Mouse (Mus musculus): Measurements from ENCODE around the gene Ogdhl.
A peak's percentile ranks its signal among the peaks of the same experiment; 100 is the strongest.

Gene Ogdhl

DNA sequence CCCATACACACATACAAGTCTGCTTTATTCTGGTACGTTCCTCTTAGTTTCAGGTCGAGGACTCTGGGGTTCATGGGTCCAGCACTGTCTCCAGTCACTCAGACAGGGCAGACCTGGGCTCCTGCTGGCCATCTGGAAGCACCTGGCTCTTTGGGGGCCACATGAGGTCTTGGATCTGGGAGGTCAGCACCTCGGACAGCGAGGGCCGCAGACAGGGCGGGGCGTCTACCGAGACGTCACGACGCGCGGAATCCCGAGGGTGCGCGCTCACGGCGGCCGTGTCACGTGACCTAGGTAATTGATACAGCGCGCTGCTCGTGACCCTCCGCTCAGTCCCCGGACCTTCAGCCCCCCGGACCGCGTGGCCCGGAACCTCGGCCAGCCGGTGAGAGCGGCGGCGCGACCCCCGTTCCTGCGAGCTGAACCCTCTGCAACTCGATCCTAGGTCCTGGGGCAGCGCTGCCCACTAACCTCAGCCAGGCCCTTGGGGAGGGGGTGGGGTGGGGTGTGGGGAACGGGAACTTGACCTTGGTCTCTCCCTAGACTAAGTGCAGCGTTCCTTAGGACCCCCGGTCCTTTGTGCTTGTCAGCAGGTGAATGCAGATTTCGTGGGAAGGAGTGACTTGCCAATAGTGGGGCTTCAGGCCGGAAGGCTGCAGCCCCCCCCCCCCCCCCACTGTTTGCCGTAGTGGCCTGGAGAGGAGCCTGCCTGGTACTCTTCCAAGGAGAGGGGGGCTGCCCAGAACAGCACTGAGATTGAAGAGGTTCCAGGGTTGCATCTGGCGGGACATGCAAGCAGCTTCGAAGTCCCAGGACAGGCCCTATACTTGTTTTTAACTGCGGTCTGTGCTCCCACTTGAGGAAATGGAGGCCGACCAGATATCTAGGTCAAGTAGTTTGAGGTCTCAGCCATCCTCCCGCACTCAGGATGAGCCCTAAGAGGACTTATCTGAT is at the start of gene Ogdhl:
Ogdhl (plus strand) TSS at position 288 of the 954 bp plus-strand sequence.
- H3K27me3 ChIP-seq (ENCODE audit: control insufficient read depth, insufficient read depth, low read length, poor library complexity, severe bottlenecking), result no peaks in the 10 kb centered on the region
- DNase-seq (ENCODE audit: low read depth, low spot score), result peak; percentile 60
- H3K36me3 ChIP-seq (ENCODE audit: control insufficient read depth, insufficient read depth, low read length, poor library complexity, severe bottlenecking), result no peaks in the 10 kb centered on the region

GRCm38 (mm10) chr14:32301622-32302021 is 20.2 kb upstream of the Ogdhl start:
- Histone ChIP-seq H3K27me3 (ENCODE audit: control insufficient read depth, insufficient read depth, low read length, poor library complexity, severe bottlenecking) (no peaks in the 10 kb centered on the region), H3K36me3 (ENCODE audit: control insufficient read depth, insufficient read depth, low read length, poor library complexity, severe bottlenecking) (0 out of 2 replicates have a peak, but pooled peaks cover 1% of the 10 kb centered on the region)
- DNase-seq (ENCODE audit: low read depth, low spot score), result no peak

DNA sequence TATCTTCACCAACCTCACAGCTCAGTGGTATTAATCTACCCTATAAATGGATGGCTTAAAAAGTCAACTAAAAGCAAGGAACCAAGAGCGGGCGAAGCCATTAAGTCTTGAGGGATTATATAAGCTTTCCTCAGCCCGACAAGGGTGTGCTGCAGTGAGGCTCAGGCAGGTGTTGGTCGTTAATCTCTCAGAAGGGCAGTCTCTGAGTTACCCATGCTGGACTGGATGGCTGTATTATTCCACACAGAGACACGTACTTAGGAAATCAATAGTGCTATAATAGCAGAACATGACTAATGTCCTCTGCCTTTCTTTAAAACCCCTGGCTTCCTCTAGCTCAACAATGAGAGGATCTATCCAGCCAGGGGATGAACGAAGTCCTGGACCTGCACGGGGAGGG is 19.4 kb upstream of the Ogdhl start:
- no peak for DNase-seq (ENCODE audit: low read depth, low spot score)
- 0 out of 2 replicates have a peak, but pooled peaks cover under 1% of the 10 kb centered on the region for H3K36me3 ChIP-seq (ENCODE audit: control insufficient read depth, insufficient read depth, low read length, poor library complexity, severe bottlenecking)

DNA sequence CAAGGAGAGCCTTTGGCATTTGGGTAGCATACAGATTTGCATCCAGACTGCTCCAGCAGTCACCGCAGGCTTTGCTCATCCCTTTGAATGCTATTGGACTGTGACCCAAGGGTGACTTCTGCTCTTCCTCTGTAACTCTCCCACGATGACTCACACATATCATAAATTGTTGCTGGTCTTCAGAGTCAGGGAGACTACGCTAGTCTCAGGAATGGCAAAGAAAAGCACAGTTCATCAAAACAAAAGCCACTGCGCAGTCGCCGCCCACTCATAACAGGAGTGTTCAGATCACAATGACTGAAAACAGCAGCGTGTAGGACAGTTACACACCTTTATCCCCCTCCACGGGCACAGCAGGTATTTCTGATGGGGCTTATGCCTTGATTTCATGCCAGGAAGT is 16.9 kb upstream of the Ogdhl start:
- H3K36me3 ChIP-seq (ENCODE audit: control insufficient read depth, insufficient read depth, low read length, poor library complexity, severe bottlenecking), result no peaks in the 10 kb centered on the region
- DNase-seq (ENCODE audit: low read depth, low spot score), result no peak
- H3K27me3 ChIP-seq (ENCODE audit: control insufficient read depth, insufficient read depth, low read length, poor library complexity, severe bottlenecking), result no peaks in the 10 kb centered on the region

More for the DNA sequence above, 19.4 kb upstream of the Ogdhl start:
- H3K27me3 ChIP-seq (ENCODE audit: control insufficient read depth, insufficient read depth, low read length, poor library complexity, severe bottlenecking), result no peaks in the 10 kb centered on the region

DNA sequence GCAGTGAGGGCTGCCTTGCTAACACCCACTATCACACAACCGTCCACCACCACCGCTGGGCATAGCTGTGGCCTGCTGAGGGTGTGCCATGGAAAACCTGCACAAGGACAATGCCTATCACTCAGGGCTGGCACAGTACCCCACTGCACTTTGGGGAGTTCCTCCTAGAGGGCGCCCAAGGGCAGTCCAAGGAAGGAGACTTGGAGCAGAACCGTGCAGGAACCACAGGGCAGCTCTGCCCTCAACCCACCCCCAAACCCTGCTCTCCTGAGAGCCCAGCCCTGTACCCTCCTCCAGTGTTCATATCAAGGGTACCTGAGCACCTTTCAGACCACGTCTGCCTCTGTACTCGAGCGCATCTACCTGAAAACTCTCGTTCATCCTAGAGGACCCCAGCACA is 11.9 kb upstream of the Ogdhl start:
- H3K36me3 ChIP-seq (ENCODE audit: control insufficient read depth, insufficient read depth, low read length, poor library complexity, severe bottlenecking), result no peaks in the 10 kb centered on the region
- peak; percentile 13 for DNase-seq (ENCODE audit: low read depth, low spot score)
- no peaks in the 10 kb centered on the region for H3K27me3 ChIP-seq (ENCODE audit: control insufficient read depth, insufficient read depth, low read length, poor library complexity, severe bottlenecking)

- no peaks in the 10 kb centered on the region for H3K36me3 ChIP-seq (ENCODE audit: control insufficient read depth, insufficient read depth, low read length, poor library complexity, severe bottlenecking)
- no peaks in the 10 kb centered on the region for H3K27me3 ChIP-seq (ENCODE audit: control insufficient read depth, insufficient read depth, low read length, poor library complexity, severe bottlenecking)
- DNase-seq (ENCODE audit: low read depth, low spot score), result no peak
Measured at GRCm38 (mm10) chr14:32311381-32312035, 10.3 kb upstream of the Ogdhl start.

DNA sequence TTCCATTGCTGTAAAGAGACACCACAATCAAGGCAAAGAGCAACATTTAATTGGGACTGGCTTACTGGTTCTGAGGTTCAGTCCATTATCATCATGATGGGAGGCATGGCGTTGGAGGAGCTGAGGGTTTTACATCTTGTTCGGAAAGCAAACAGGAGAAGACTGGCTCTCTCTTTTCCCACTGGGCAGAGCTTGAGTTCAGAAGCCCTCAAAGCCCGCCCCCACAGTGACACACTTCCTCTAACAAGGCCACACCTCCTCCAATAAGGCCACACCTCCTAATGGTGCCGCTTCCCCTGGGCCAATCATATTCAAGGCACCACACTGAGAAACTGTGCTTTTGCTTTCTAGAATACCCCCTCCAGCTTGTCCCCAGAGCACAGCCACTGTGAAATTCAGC is 4.0 kb upstream of the Ogdhl start:
- H3K27me3 ChIP-seq (ENCODE audit: control insufficient read depth, insufficient read depth, low read length, poor library complexity, severe bottlenecking), result no peaks in the 10 kb centered on the region
- H3K36me3 ChIP-seq (ENCODE audit: control insufficient read depth, insufficient read depth, low read length, poor library complexity, severe bottlenecking), result no peaks in the 10 kb centered on the region
- DNase-seq (ENCODE audit: low read depth, low spot score), result no peak

DNA sequence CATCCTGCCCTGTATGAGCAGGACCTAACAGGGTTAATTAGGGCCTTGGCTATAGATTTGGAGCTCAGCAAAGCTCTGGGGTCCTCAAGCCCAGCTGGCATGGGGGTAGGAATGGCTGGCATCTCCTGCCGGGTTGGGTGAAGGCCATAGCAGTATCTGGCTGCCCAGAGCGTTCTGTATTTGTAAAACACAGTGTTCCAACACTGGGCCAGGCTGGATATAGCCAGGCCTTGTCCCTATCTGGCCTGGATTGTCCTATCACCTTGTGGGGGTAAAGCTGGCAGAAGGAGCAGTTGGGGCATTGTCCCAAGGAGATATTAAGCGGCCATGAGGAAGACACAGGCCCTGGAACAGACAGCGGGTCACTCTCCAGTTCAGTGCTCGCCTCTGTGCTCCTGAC is 1.4 kb downstream of the Ogdhl start:
- no peak for DNase-seq (ENCODE audit: low read depth, low spot score)
- H3K36me3 ChIP-seq (ENCODE audit: control insufficient read depth, insufficient read depth, low read length, poor library complexity, severe bottlenecking), result no peaks in the 10 kb centered on the region

GRCm38 (mm10) chr14:32327366-32327765 is 5.5 kb downstream of the Ogdhl start:
- no peaks in the 10 kb centered on the region for H3K27me3 ChIP-seq (ENCODE audit: control insufficient read depth, insufficient read depth, low read length, poor library complexity, severe bottlenecking)
- H3K36me3 ChIP-seq (ENCODE audit: control insufficient read depth, insufficient read depth, low read length, poor library complexity, severe bottlenecking), result no peaks in the 10 kb centered on the region
- DNase-seq (ENCODE audit: low read depth, low spot score), result no peak

More for the DNA sequence above, 1.4 kb downstream of the Ogdhl start:
- no peaks in the 10 kb centered on the region for H3K27me3 ChIP-seq (ENCODE audit: control insufficient read depth, insufficient read depth, low read length, poor library complexity, severe bottlenecking)

GRCm38 (mm10) chr14:32332515-32333445 is 11.0 kb downstream of the Ogdhl start:
- no peak for DNase-seq (ENCODE audit: low read depth, low spot score)
- H3K27me3 ChIP-seq (ENCODE audit: control insufficient read depth, insufficient read depth, low read length, poor library complexity, severe bottlenecking), result no peaks in the 10 kb centered on the region
- no peaks in the 10 kb centered on the region for H3K36me3 ChIP-seq (ENCODE audit: control insufficient read depth, insufficient read depth, low read length, poor library complexity, severe bottlenecking)

DNA sequence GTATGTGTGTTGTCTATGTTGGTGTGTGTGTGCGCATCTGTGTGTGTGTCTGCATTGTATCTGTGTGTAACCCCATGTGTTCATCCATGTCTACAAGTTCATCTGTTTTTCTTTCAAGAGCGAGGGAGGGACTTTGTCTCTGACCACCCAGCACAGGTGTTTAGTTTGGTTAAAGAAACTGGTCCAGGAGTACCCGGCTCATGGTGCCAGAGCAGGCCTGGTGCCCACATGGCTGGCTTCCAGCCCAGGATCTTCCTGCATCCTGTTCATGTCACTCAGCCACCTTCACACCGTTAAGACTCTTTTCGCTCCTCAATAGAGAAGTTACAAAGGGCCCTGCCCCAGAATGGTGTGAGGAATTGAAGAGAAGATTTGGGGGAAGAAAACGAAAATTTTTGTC is 14.2 kb downstream of the Ogdhl start:
- no peak for DNase-seq (ENCODE audit: low read depth, low spot score)
- no peaks in the 10 kb centered on the region for H3K27me3 ChIP-seq (ENCODE audit: control insufficient read depth, insufficient read depth, low read length, poor library complexity, severe bottlenecking)

GRCm38 (mm10) chr14:32336547-32336946 is 14.7 kb downstream of the Ogdhl start:
- no peaks in the 10 kb centered on the region for H3K27me3 ChIP-seq (ENCODE audit: control insufficient read depth, insufficient read depth, low read length, poor library complexity, severe bottlenecking)
- no peak for DNase-seq (ENCODE audit: low read depth, low spot score)
- H3K36me3 ChIP-seq (ENCODE audit: control insufficient read depth, insufficient read depth, low read length, poor library complexity, severe bottlenecking), result no peaks in the 10 kb centered on the region

More for the DNA sequence above, 14.2 kb downstream of the Ogdhl start:
- H3K36me3 ChIP-seq (ENCODE audit: control insufficient read depth, insufficient read depth, low read length, poor library complexity, severe bottlenecking), result no peaks in the 10 kb centered on the region

GRCm38 (mm10) chr14:32341823-32342222 is 20.0 kb downstream of the Ogdhl start:
- no peaks in the 10 kb centered on the region for H3K36me3 ChIP-seq (ENCODE audit: control insufficient read depth, insufficient read depth, low read length, poor library complexity, severe bottlenecking)
- DNase-seq (ENCODE audit: low read depth, low spot score), result no peak
- no peaks in the 10 kb centered on the region for H3K27me3 ChIP-seq (ENCODE audit: control insufficient read depth, insufficient read depth, low read length, poor library complexity, severe bottlenecking)

DNA sequence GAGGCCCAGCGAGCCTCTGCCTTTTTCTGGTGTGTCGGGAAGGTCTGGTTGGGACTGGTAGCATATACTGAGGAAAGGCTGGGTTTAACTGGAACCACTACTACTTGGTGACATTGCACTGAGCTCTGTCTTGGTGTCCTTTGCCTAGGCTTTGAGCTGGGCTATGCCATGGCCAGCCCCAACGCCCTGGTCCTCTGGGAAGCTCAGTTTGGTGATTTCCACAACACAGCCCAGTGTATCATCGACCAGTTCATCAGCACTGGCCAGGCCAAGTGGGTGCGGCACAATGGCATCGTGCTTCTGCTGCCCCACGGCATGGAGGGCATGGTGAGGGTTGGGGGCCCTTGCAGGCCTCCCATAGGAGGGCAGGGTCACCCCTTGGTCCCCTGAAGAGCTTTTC is 22.4 kb downstream of the Ogdhl start:
- H3K36me3 ChIP-seq (ENCODE audit: control insufficient read depth, insufficient read depth, low read length, poor library complexity, severe bottlenecking), result no peaks in the 10 kb centered on the region
- DNase-seq (ENCODE audit: low read depth, low spot score), result no peak
- H3K27me3 ChIP-seq (ENCODE audit: control insufficient read depth, insufficient read depth, low read length, poor library complexity, severe bottlenecking), result no peaks in the 10 kb centered on the region

Measured in splenic B cell, adult 2 months (primary cell).